Mouse (Mus musculus): ENCODE measurements around the gene Gm5426. TPM values are rescaled to one million over a fixed set of nuclear protein-coding genes. Genes with fewer than 3 reads are reported as not detected.

Gm5426 gene
- polyA plus RNA-seq, 1 experiment from 2014 or later = not detected

DNA sequence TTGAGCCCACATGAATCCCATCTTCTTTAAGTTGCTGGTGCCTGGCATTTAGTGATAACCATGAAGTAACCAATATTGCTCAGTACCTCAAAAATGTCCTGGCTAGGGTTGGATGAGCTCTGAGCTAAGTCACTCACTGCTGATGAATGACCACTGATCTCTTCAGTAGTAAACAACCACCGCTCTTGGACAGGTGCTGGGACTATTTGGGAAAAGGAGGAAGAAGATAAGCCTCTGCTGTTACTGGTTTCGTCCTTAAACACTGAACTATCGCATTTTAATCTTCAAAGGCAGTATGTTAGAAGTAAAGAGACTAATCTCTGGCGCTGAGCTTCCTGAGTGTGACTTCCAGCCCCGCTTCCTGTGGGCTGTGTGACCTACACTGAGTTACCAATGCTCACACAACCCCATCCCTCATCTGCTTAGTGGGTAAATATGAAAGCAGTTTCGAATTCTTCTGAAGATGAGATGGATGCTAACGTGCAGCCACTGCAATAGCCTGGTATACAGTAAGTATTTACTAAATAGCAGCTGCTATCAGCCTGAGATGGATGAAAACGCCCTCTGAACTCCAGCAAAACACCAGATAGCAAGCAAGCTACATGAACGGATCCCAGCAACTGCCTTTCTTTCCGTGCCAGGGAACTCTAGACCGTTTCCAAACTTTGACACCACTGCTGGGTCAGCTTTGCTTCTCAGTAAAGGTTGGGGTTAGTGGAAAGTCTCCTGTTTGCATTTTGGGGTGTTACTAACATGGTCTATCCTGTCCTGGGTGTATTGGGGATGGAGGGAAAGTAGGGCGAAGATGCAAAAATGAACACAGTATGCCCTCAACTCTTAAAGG lies 44.4 kb downstream of the Gm5426 start:
- Histone ChIP-seq H3K27ac (ENCODE audit: low read depth, low read length) (no peak overlapping the region), H3K4me2 (ENCODE audit: low read depth, low read length) (no peak overlapping the region), H3K9me3 (ENCODE audit: control insufficient read depth, low read length) (no peaks in the 10 kb centered on the region), H3K36me3 (ENCODE audit: control insufficient read depth, insufficient read depth, low read length) (no peaks in the 10 kb centered on the region), H3K9ac (replicated peaks; ENCODE audit: low read depth, low read length) (no peak overlapping the region), H3K4me1 (ENCODE audit: control insufficient read depth, insufficient read depth, low read length) (no peaks in the 10 kb centered on the region), H3K4me3 (ENCODE audit: low read depth, low read length) (no peak overlapping the region), H3K27me3 (ENCODE audit: control insufficient read depth, insufficient read depth, low read length) (no peaks in the 10 kb centered on the region)
- WGBS = 88% methylated on average over 12 of the region's 12 CpGs
- no peak for ATAC-seq (ENCODE audit: low read depth)

DNA sequence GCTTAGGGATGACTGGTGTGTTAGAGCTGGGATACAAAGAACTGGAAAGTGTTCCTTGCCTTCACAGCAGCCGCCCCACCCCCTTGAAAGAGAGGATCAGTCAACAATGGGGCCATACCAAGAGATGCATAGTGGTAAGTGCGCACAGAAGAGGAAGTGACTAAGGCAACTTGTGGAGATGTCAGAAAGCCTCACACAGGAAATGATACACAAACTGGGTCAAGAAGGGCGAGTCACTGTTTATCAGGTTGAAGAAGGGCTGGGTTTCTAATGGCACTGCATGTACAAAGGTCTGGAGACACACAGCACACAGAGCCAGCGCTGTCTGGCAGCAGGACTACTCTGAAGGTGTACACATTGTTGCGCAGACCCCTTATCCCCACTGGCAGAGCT lies 45.0 kb downstream of the Gm5426 start:
- H3K4me2 ChIP-seq (ENCODE audit: low read depth, low read length) = no peak overlapping the region
- ATAC-seq (ENCODE audit: low read depth) = no peak
- 82% methylated on average over 5 of the region's 5 CpGs for WGBS
- H3K4me3 ChIP-seq (ENCODE audit: low read depth, low read length) = no peak overlapping the region
- no peaks in the 10 kb centered on the region for H3K36me3 ChIP-seq (ENCODE audit: control insufficient read depth, insufficient read depth, low read length)
- no peak overlapping the region for H3K9ac ChIP-seq (replicated peaks; ENCODE audit: low read depth, low read length)
- no peaks in the 10 kb centered on the region for H3K4me1 ChIP-seq (ENCODE audit: control insufficient read depth, insufficient read depth, low read length)
- no peak overlapping the region for H3K27ac ChIP-seq (ENCODE audit: low read depth, low read length)
- H3K9me3 ChIP-seq (ENCODE audit: control insufficient read depth, low read length) = no peaks in the 10 kb centered on the region
- no peaks in the 10 kb centered on the region for H3K27me3 ChIP-seq (ENCODE audit: control insufficient read depth, insufficient read depth, low read length)

DNA sequence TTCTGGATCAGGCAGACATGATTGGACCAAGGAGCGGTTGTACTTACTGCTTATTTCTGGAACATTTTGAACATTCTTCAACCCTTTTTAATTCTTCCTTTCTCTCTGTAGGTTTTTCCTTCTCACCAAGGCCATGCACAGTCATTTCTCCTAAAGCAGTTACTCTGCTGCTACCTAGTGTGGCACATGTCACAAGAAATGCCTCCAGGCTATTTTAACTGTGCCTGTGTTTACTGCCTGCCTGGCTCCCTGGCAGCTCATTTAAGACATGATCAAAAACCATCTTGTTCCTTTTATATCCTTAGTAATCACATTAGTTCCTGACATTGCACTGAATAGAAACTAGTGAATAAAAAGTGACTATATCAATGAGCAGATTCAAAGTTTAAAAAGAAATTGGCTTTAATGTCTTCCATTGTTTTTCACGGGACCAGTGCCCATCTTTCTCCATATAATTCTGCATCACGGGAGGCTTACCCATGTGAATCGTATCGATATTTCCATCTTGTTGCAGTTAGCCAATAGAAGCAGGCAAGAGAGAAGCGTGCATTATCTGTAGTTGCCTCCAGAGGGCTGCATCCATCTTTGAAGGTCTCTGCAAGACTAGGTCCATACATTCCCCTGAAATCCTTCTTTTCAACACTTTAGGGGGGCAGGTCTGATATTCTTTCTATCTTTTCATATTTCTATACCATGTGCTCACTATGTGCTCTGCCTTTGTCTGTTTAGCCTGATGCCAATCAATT lies 45.7 kb downstream of the Gm5426 start:
- H3K27me3 ChIP-seq (ENCODE audit: control insufficient read depth, insufficient read depth, low read length) = no peaks in the 10 kb centered on the region
- no peaks in the 10 kb centered on the region for H3K36me3 ChIP-seq (ENCODE audit: control insufficient read depth, insufficient read depth, low read length)
- H3K4me2 ChIP-seq (ENCODE audit: low read depth, low read length) = no peak overlapping the region
- H3K4me3 ChIP-seq (ENCODE audit: low read depth, low read length) = no peak overlapping the region
- H3K27ac ChIP-seq (ENCODE audit: low read depth, low read length) = no peak overlapping the region
- no peaks in the 10 kb centered on the region for H3K9me3 ChIP-seq (ENCODE audit: control insufficient read depth, low read length)
- no peaks in the 10 kb centered on the region for H3K4me1 ChIP-seq (ENCODE audit: control insufficient read depth, insufficient read depth, low read length)
- H3K9ac ChIP-seq (replicated peaks; ENCODE audit: low read depth, low read length) = no peak overlapping the region
- ATAC-seq (ENCODE audit: low read depth) = no peak
- 74% methylated on average over 6 of the region's 6 CpGs for WGBS

DNA sequence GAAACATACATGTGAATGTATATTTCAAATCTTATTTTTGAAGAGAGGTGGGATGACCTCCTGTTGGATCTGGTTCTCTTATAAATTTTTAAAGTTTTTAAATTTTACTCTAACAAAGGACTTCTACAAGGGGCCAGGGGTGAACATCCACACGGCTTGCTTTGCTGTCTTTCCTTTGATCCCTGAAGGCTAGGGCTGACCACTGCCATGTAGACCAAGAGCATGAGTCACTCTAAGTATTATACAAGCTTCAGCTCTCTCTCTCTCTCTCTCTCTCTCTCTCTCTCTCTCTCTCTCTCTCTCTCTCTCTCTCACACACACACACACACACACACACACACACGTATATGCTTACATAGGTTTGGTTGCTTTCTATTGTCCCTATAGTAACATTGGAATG lies 48.6 kb downstream of the Gm5426 start:
- Histone ChIP-seq H3K27me3 (ENCODE audit: control insufficient read depth, insufficient read depth, low read length) (no peaks in the 10 kb centered on the region), H3K4me3 (ENCODE audit: low read depth, low read length) (no peak overlapping the region), H3K9ac (replicated peaks; ENCODE audit: low read depth, low read length) (no peak overlapping the region), H3K27ac (ENCODE audit: low read depth, low read length) (no peak overlapping the region), H3K36me3 (ENCODE audit: control insufficient read depth, insufficient read depth, low read length) (no peaks in the 10 kb centered on the region), H3K9me3 (ENCODE audit: control insufficient read depth, low read length) (no peaks in the 10 kb centered on the region), H3K4me1 (ENCODE audit: control insufficient read depth, insufficient read depth, low read length) (no peaks in the 10 kb centered on the region), H3K4me2 (ENCODE audit: low read depth, low read length) (no peak overlapping the region)
- WGBS = 90% methylated on average over 2 of the region's 2 CpGs
- no peak for ATAC-seq (ENCODE audit: low read depth)

DNA sequence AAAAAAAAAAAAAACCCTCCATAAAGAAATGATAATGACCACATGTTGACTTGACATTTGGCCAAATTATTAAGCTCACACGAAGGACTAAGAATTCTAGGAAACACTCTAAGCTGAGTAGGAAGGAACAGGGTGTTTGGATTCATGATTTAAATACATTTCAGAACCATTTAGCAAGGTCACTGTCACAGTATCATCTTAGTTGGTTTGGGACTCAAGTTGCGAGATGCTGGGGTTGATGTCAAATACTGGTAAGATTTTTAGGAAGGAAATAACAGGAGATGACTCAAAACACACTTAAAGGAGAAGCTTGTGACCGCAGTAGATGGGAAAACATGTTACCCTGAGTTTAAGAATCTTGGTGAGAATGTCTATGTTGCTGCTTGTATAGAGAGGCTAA lies 49.2 kb downstream of the Gm5426 start:
- 89% methylated on average over 3 of the region's 3 CpGs for WGBS
- no peaks in the 10 kb centered on the region for H3K27me3 ChIP-seq (ENCODE audit: control insufficient read depth, insufficient read depth, low read length)
- no peak overlapping the region for H3K27ac ChIP-seq (ENCODE audit: low read depth, low read length)
- no peak for ATAC-seq (ENCODE audit: low read depth)
- H3K4me2 ChIP-seq (ENCODE audit: low read depth, low read length) = no peak overlapping the region
- H3K4me3 ChIP-seq (ENCODE audit: low read depth, low read length) = no peak overlapping the region
- H3K9ac ChIP-seq (replicated peaks; ENCODE audit: low read depth, low read length) = no peak overlapping the region
- no peaks in the 10 kb centered on the region for H3K36me3 ChIP-seq (ENCODE audit: control insufficient read depth, insufficient read depth, low read length)
- no peaks in the 10 kb centered on the region for H3K4me1 ChIP-seq (ENCODE audit: control insufficient read depth, insufficient read depth, low read length)
- no peaks in the 10 kb centered on the region for H3K9me3 ChIP-seq (ENCODE audit: control insufficient read depth, low read length)

Small RNA genes lying within 50 kb of the gene (microRNA-seq; reads per million reads assigned to microRNA genes)
- not detected for gene Gm22913

Other genes starting within 250 kb of the Gm5426 start
- 24.7 and 30.1 TPM in 2 replicates for gene Eea1, start 196.0 kb upstream of the Gm5426 start, polyA plus RNA-seq (2014; fragmentation: Nextera tagmentation; extraction: Ambion mirVana)